Mouse (Mus musculus): ENCODE measurements around the gene Fbxo47.
"Not testable (repeated sequence)": the region's sequence is repeated elsewhere in the genome, so short reads cannot be mapped to it uniquely, and the experiment has no call there.

Gene Fbxo47

DNA sequence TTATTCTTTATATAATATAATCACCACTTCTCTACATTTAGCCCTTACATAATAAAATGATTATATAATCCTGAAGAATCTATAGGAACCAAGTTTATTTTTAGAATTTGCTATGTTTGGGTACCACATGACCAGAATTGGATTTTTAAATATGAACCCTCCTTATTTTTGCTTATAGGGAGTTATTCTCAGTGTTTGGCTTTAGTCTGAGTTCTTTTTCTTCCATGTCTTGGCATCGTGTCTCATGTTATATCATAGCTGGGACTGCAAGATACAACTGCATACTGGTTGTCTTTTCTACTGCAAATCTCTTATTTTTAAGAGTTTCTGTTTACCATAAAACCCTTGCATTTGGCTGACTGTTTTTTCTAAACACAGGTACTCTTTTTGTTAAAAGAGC is 9.6 kb downstream of the Fbxo47 start:
- DNase-seq = no peak

DNA sequence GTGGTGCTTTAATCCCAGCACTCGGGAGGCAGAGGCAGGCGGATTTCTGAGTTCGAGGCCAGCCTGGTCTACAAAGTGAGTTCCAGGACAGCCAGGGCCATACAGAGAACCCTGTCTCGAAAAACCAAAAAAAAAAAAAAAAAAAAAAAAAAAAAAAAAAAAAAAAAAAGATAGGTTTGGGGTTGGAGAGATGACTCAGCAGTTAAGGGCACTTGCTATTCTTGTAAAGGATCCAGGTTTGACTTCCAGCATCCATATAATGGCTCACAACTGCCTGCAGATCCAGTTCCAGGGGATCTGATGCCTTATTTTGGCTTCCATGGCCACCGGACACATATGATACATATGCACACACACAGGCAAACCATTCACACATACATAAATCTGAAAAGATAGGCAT is 11.6 kb downstream of the Fbxo47 start:
- DNase-seq = not testable (repeated sequence)

DNA sequence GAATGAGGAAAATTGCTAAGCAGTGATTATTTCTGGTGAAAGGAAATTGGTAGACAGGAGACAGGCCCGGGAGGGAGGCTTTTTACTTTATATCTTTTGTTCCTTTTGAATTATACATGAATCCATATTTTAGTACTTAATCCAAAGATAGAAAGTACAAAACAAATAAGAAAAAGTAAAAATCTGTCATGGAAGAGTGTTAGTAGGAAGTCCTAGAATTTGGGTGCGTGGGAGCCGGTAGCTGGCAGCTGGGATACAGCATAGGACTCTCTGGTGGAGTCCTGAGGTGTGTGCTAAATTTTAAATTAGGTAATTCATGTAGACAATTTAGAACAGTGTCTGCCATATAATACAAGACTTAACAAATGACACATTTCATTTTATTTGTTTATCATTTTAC is 16.4 kb downstream of the Fbxo47 start:
- DNase-seq = no peak

DNA sequence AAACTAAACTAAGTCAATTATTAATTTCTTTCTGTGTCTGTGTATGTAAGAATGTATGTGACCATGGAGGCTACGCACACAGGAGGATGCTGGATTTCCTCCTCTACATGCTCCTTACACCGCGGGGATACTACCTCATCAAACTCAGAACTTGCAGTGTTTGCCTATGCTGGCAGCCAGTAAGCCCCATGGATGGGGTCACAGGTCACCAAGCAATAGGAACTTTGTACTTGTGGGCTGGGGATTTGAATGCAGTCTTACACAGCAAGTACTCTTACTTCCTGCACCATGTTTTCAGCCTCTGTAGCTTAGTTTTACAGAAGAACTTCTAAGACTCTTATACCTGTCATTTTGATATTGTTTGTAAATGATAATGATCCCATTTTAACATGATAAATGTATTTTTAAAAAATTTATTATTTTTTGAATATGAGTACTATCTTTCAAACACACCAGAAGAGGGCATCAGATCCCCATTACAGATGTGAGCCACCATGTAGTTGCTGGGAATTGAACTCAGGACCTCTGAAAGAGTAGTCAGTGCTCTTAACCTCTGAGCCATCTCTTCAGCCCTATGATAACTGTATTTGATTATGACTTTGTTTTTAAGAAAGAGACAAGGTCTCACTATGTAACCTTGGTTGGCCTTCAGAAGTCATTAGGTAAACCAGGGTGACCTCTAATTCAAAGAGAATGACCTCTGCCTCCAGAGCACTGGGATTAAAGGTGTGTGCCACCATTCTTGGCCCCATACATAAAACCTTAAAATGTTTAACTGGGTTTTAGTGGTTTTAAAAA is 17.7 kb downstream of the Fbxo47 start:
- DNase-seq = no peak

DNA sequence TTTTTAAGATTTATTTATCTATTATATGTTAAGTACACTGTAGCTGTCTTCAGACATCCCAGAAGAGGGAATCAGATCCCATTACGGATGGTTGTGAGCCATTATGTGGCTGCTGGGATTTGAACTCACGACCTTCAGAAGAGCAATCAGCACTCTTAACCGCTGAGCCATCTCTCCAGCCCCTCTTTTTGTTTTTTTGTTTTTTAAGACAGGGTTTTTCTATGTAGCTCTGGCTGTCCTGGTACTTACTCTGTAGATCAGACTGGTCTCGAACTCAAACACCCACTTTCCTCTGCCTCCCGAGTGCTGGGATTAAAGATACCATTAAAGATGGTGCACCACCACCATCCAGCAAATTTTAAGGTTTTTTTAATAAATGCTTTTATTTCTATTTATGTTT is 18.5 kb downstream of the Fbxo47 start:
- no peak for DNase-seq

DNA sequence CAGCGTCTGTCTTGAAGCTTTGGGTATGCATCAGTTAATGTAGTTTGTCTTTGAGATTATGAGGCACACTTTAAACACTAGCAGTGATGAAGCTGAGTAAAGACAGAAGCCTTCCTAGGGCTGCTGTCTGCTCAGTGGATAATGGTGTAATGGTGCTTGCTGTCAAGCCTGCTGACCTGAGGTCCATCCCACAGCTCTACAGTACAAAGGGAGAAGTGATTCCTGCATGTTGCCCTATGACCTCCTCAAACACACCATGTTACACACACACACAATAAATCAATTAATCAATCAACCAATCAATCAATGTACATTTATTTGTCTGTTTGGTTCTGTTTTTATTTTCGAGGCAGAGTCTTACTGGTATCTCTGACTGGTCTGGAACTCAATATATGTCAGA is 21.8 kb downstream of the Fbxo47 start:
- no peak for DNase-seq

DNA sequence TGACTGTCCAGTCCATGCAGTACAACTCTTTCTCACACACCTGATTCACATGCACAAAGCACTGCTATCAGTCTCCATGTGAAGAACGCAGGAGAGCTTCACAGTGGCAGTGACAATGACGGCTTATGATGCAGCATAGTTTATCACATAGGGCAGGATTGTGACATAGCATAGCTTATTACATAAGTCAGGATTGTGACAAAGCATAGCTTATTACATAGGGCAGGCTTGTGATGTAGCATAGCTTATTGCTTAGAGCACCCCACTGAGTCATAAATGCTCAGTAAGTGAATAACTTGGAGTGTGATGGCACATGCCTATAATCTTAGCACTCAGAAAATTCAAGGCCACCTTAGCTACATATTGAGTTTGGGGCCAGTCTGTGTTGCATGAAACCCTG is 28.5 kb downstream of the Fbxo47 start:
- no peak for DNase-seq

DNA sequence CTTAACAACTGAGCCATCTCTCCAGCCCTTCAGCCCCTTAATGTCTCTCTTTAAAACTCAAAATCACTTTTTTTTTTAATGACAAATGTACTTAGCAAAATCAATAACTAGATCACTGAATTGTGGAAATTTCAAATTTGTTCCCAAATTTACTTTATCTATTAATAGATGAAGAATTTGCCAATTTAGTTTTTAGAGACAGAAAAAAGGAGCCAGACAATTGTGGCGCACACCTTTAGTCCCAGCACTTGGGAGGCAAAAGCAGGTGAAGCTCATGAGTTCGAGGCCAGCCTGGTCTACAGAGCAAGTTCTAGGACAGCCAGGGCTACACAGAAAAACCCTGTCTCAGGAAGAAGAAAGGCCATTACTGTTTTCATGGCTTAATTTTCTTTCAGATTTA is 32.4 kb downstream of the Fbxo47 start:
- DNase-seq = no peak

DNA sequence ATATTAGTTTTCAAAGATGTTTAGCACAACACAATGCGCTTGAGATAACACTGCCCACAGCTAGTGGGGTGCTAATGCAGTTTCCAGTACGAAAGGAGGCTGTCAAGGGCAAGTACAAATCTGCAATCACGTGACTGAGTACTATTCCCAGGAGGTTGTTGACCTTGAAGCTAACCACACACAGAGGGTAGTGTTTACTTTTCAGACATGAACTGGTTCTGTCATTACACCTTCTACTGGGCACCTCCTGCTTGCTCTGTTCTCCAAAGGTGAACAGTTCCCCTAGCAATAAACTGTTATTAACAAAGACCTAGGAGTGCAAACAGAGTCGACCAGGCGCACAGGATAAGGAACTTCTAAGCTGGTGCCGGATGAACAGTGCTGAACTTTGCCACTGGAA is 33.6 kb downstream of the Fbxo47 start:
- DNase-seq = no peak

DNA sequence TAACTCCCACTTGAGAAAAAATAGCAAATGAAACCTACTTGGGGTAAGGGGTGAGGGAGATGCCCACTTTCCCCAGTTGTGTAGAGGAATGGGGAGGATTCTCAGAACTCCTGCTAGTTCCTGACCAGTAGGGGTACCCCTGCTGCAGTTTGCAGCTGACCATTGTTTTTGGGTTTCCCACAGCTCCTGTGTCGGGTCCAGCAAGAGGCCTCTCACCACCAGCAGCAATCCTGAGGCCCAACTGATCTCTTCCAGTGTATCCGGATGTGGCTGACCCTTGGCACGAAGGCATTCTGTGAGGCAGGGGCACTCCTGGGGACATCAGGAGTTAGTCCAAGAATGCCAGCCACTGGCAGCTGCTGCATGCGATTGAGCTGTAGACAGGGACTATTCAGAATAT is 42.0 kb downstream of the Fbxo47 start:
- peak; percentile 63 for DNase-seq

DNA sequence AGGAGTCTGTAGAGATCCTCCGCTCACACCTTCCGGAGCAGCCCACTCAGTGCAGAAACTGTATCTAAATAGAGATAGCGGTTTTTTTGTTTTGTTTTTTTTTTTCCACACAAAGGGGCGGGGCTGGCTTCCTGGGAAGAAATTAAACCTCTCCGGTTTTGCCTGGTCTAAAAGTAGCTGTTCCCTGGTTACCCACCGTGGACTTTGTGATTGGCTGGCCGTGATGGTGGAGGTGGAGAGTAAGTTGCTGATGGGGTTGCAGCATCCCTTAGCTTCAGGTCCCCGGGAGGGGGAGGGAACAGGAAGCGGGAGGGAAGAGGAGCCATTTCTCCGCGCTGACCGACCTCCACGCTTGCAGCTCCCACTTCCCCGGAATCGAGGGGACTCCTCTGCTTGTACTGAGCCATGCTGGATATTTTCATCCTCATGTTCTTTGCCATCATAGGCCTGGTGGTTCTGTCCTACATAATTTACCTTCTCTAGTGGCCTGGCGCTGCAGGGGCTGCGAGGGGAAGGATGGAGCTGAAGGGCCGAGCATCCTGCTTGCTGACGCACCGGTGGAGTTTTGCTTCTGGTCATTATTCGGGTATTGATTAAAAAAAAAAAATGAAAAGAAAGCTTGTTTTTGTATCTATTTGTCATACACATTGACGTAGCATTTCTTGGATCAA is 42.8 kb downstream of the Fbxo47 start:
- peak; percentile 96 for DNase-seq

DNA sequence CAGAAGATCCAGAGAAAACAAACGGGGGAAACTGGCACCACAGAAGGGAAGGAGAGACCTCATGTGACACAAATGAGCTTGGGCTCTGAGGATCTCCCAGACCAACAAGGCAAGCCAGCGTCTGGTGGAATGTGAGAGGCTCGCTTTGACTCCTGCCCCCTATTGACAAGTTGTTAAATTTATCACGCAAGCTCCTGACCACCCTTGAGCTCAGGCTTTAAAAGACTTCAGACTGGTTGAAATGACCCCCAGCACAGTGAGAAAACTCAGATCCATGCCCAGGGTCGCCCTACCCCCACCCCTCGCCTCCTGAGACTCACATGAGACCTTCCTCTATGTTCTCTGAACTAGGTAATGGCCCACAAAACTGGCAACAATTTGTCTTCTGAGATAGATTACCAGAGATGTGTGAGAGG is 43.4 kb downstream of the Fbxo47 start, which contains the start of gene B230217C12Rik:
Gene B230217C12Rik, plus strand, starts transcription at position 242 of the 416 bp plus-strand sequence.
- peak; percentile 77 for DNase-seq

DNA sequence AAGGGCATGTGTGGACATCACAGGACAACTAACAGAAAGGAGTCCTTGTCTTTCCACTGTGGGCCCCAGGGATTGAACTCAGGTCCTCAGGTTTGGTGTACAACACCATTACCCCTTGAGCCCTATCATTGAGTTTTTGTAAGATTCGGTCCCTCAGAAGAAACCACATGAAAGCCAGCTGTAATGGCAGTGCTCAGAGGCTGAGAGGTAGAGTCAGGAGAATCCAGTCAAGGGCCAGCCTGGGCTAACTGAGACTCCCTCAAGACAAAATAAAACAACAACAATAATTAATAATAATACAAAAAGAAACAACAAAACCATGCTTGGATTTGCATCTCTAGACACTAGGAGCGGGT is 43.8 kb downstream of the Fbxo47 start:
- peak; percentile 38 for DNase-seq

DNA sequence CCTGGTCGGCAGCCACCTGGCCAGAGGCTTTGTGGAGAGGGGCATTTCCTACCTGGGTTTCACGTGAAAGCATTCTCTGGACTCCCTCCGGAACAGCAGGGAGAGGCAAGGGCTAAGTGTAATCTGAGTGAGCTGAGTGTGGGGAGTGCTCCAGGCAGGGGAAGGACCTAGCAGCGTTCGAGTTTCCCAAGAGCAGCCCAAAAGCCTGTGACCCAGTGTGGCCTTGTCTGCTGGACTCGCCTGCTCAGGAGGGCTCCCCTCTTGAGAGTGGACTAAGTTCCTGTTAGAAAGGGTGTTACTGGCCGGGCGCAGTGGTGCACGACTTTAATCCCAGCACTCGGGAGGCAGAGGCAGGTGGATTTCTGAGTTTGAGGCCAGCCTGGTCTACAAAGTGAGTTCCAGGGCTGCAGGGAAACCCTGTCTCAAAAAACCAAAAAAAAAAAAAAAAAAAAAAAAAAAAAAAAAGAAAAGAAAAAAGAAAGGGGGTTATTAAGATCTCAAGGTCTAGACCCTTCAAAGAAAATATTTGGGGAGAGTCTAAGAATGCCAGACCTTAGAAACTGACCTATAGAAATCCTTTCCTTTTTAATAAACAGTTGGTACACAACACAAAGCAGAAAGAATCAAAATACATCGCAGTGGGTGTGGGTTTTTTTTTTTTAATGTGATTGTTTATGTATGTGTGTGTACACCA is 44.4 kb downstream of the Fbxo47 start:
- DNase-seq = no peak

DNA sequence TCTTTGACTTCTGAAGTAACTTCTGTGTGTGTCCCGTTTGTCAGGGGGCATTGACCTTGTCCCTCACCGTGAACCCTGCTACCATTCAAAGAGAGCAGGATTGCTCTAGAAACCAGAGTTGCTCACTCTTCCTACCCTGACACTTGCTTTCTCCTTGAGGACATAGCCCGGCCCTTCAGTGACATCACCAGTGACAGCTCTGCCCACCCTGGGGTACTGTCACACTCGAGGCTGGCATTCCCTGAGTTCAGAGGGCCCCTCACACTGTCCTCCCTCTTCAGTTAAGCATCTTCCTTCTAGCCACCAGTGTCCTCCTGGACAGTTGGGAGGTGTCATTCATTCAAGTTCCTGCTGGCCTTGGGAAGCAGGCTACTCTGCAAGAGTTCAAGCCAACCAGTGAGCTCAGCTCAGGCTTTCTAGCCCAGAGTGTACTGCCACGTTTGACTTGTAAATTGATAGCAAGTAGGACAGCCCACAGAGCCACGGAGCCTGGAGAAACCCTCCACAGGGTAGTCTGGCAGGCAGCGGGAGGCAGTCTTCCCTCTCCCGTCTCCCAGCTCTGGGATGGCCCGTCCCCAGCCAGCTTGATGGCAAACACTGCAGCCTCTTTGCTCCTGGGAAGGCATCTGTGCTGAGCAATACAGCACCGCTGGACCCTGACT is 45.0 kb downstream of the Fbxo47 start:
- peak; percentile 44 for DNase-seq

DNA sequence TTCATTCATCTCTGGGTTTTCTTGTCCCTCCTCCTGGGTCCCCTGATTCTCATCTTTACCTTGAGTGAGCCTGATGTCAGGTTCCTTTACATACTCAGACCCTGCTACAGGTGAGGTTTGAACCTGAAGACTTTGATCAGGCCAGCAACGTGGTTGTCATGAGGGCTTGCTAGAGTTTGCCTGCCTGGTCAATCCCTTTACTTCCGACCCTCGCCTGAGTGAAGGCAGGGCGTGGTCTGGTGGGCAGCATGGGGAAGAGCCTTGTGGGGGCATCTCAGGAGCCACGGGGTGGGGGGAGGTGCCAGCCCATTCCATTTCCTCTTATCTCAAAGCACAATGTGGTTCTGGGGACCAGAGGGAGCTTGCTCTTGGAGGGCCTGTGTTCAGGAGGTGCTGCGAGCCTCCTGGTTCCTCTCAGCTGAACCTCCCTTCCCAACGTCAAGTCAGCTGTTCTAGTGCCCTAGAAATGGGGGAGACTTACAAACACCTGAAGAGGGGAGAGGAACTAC is 46.3 kb downstream of the Fbxo47 start:
- peak; percentile 32 for DNase-seq

DNA sequence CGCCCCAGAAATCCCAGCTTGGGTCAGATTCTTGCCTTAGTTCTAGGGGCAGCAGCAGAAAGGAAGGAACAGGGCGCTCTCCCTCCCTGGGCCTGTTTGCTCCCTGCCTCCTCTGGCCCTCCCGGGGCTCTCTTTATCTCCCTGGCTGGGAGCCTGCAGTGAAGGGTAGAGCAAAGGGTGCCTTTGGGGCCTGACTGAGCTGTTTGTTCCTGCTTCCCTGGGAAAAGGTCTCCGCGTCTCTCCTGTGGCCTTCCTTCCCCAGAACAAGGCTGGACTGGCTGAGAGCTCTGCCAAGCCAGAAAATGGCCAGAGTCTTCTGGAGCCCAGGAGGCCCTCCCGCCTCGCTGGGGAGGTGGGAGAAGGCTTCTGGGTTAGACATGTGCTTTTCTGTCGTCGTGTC is 46.9 kb downstream of the Fbxo47 start:
- peak; percentile 13 for DNase-seq

DNA sequence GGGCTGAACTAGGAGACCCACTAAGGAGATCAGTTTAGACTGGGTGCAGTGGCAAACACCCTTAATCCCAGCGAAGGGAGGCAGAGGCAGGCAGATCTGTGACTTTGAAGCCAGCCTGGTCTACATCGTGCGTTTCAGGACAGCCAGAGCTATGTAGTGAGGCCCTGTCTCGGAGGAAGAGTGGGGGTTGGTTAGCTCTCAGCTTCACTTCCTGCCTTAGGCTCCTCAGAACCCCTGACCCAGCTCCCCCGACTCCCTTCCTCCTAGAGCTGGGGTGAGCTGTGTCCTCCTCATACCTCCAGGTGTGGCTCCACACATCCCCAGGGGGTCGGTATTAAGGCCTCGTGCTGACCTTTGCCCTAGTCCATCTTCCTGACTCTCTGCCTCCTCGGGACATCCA is 47.4 kb downstream of the Fbxo47 start:
- peak; percentile 29 for DNase-seq

DNA sequence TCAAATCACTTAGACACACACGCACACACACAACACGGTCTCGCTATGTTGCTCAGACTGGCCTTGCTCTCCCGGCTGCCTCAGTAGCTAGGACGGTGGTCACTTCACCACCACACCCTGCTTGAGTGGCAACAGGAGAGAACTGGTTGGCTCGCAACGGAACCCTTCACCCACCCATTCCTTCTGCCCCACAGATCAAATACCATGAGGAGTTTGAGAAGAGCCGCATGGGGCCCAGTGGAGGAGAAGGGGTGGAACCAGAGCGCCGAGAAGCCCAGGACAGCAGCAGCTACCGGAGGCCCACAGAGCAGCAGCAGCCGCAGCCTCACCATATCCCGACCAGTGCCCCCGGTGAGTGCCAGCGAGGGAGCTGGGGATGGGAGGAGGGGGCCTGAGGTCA is 50.6 kb downstream of the Fbxo47 start:
- peak; percentile 21 for DNase-seq

DNA sequence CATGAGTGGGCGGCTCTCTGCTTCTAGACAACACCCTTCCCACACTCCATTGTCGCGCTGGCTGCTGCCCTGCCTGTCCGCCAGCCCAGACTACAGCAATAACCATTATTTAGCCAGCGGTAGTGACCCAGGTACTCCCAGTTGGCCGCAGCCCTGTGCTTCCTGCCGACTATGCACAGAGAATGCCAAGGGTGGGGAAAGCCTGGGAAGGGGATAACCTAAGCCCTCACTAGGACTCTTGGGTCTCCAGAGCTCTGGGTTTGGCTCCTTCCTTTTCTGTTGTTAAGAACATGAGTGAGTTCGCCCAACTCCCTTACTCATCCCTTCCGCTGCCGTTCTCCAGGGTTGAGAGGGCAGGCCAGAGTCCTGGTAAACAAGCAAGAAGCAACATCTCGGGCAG is 52.0 kb downstream of the Fbxo47 start:
- DNase-seq = no peak

DNA sequence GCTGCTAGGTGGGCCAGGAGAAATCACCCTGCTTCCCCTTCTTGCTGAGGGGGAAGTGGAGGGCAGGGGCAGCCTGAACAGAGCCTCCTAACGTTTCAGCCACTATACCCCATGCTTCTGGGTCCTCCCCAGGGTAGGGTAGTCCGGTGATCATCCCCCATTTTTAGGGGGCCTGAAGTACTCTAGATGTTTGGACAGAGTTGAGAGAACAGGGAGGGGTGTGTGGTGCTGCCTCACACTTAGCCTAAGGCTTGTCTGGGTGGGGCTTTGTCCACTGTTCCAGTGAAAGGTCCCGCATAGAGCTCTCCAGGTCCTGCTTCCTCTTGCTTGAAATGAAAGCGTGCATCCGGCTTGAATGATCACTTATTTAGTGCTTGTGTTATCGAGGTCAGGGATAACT is 53.5 kb downstream of the Fbxo47 start:
- DNase-seq = peak; percentile 8

DNA sequence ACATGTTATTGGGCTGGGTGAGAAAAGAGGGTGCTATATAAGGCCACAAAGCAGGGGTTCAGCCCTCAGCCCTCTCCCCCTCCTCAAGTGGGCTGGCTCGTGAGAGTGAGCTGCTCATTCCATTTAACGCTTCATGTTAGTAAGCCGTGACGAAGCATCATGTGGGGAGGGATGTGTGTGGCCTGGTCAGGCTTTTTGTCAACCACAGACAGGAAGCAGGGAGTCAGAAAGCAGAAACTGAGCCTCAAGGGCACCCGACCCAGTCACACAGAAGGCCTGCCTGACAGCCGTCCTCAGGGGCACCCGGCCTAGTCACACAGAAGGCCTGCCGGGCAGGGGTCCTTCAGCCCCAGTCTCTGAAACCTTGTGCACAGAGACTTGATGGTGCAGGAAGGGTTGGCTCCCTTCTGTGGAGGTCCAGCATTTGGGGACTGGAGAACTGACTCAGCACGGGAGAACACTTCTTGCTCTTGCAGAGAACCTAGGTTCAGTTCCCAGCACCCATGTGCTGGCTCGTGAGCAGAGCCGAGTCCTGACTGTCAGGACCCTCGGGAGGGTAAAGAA is 54.0 kb downstream of the Fbxo47 start:
- no peak for DNase-seq

DNA sequence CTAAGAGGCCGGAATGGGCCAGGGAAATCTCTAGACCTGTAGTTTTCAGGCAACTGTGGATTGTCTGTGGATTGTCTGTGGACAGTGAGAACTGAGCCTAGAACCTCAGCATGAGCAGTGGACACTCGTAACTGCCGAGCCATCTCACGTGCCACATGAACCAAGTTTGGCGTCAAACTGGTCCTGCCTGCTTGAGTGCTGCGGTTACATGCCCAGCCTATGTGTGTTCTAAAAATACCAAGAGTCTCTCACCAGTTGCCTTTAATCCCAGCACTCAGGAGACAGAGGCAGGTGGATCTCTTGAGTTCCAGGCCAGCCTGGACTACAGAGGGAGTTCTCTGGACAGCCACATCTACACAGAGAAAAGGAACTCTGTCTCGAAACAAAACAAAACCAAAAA is 54.6 kb downstream of the Fbxo47 start:
- no peak for DNase-seq
